Mouse (Mus musculus) myocyte (in vitro differentiated cells): ENCODE data around the gene Ssbp2. TPM values are rescaled to one million over a fixed set of nuclear protein-coding genes. Genes with fewer than 3 reads are reported as not detected.
A peak's percentile ranks its signal among the peaks of the same experiment; 100 is the strongest.

Experiments
- H3K27me3 ChIP-seq: one replicate; pipeline ENCODE4 v1.6.1; 2011; ENCODE audit not compliant: control insufficient read depth, insufficient read depth, insufficient read length
- H3K36me3 ChIP-seq: one replicate; pipeline ENCODE4 v1.6.1; 2011; ENCODE audit not compliant: control insufficient read depth, insufficient read depth
- H3K4me2 ChIP-seq: one replicate; pipeline ENCODE4 v1.6.1; 2011; ENCODE audit warnings: low read depth, control low read depth
- H3K4me3 ChIP-seq: one replicate; pipeline ENCODE4 v1.5.1; 2011; ENCODE audit warnings: mild to moderate bottlenecking, control low read depth, moderate library complexity
- H3K79me2 ChIP-seq: one replicate; pipeline ENCODE4 v1.6.1; 2011; ENCODE audit not compliant: control insufficient read depth, insufficient read depth
- H3ac ChIP-seq: one replicate; pipeline ENCODE4 v1.6.1; 2011; ENCODE audit not compliant: control insufficient read depth, insufficient read length
- CEBPB ChIP-seq: IDR thresholded peaks from 2 replicates; pipeline ENCODE4 v1.6.1; 2011; ENCODE audit warnings: mild to moderate bottlenecking, moderate library complexity; ENCODE audit not compliant: poor library complexity, insufficient read depth, severe bottlenecking
- E2F4 ChIP-seq: IDR thresholded peaks from one replicate; pipeline ENCODE4 v1.6.1; 2011; ENCODE audit warnings: mild to moderate bottlenecking, control low read depth, moderate library complexity; ENCODE audit not compliant: insufficient read depth
- MAX ChIP-seq: IDR thresholded peaks from one replicate; pipeline ENCODE4 v1.6.1; 2011; ENCODE audit warnings: low read depth, mild to moderate bottlenecking, control low read depth
- MYOD1 ChIP-seq, 3 experiments: IDR thresholded peaks; one replicate each; pipeline ENCODE4 v1.6.1; 2011; ENCODE audit warnings: control low read depth in 2 of 3, low read depth in 2 of 3, mild to moderate bottlenecking in 2 of 3, moderate library complexity in 1 of 3; ENCODE audit not compliant: insufficient read length in 2 of 3, control insufficient read depth in 1 of 3
- MYOG ChIP-seq, 3 experiments: IDR thresholded peaks; one replicate each; pipeline ENCODE4 v1.6.1; 2011; ENCODE audit warnings: control low read depth in 2 of 3, low read depth in 2 of 3, mild to moderate bottlenecking in 2 of 3; ENCODE audit not compliant: insufficient read length in 2 of 3, control insufficient read depth in 1 of 3, insufficient read depth in 1 of 3
- POLR2A ChIP-seq: IDR thresholded peaks from one replicate; pipeline ENCODE4 v1.6.1; 2011; ENCODE audit warnings: low read depth, mild to moderate bottlenecking, control low read depth, moderate library complexity; ENCODE audit not compliant: insufficient read length
- POLR2AphosphoS2 ChIP-seq: IDR thresholded peaks from one replicate; pipeline ENCODE4 v1.6.1; 2011; ENCODE audit warnings: low read depth, control low read depth; ENCODE audit not compliant: insufficient read length
- REST ChIP-seq: IDR thresholded peaks from one replicate; pipeline ENCODE4 v1.6.1; 2011; ENCODE audit warnings: mild to moderate bottlenecking, control low read depth, moderate library complexity; ENCODE audit not compliant: insufficient read depth, insufficient read length
- SRF ChIP-seq: IDR thresholded peaks from one replicate; pipeline ENCODE4 v1.6.1; 2011; ENCODE audit warnings: low read depth; ENCODE audit not compliant: control insufficient read depth, insufficient read length
- TCF12 ChIP-seq: IDR thresholded peaks from one replicate; pipeline ENCODE4 v1.6.1; 2011; ENCODE audit warnings: mild to moderate bottlenecking, control low read depth; ENCODE audit not compliant: poor library complexity, insufficient read depth, severe bottlenecking
- TCF3 ChIP-seq: IDR thresholded peaks from one replicate; pipeline ENCODE4 v1.6.1; 2011; ENCODE audit warnings: low read depth, control low read depth; ENCODE audit not compliant: insufficient read length
- USF1 ChIP-seq: IDR thresholded peaks from one replicate; pipeline ENCODE4 v1.6.1; 2011; ENCODE audit warnings: low read depth, mild to moderate bottlenecking, control low read depth, moderate library complexity
- polyA plus RNA-seq: library from polyadenylated mRNA; unstranded; fragments of >200 nt; fragmentation: generic; extraction: Trizol; gene quantifications from one replicate; pipeline ENCODE4 v1.2.1, GENCODE M21; 2012; ENCODE audit warnings: missing spikeins

The Ssbp2 gene
- polyA plus RNA-seq, 1 experiment = 52.1 TPM

- TF ChIP-seq MAX (no peak), TCF3 (no peak), MYOG (IDR thresholded peaks at IDR 0.05; ENCODE audit: control insufficient read depth in 1 of 3, insufficient read depth in 1 of 3, insufficient read length in 2 of 3, low read depth in 2 of 3) (no peak), SRF (no peak), REST (no peak), POLR2A (no peak), TCF12 (no peak), E2F4 (no peak), USF1 (no peak), POLR2AphosphoS2 (no peak), MYOD1 (IDR thresholded peaks at IDR 0.05; ENCODE audit: control insufficient read depth in 1 of 3, insufficient read length in 2 of 3, low read depth in 2 of 3) (no peak), CEBPB (no peak)
- no peak overlapping the region for H3ac ChIP-seq
- no peak overlapping the region for H3K4me2 ChIP-seq
- H3K4me3 ChIP-seq = no peak overlapping the region
- no peaks in the 10 kb centered on the region for H3K27me3 ChIP-seq
- peaks cover 8% of the 10 kb centered on the region for H3K36me3 ChIP-seq
- H3K79me2 ChIP-seq = peaks cover 3% of the 10 kb centered on the region
These were observed 104.7 kb downstream of the Ssbp2 start for GRCm38 (mm10) chr13:91564755-91565154.

GRCm38 (mm10) chr13:91581504-91581903 lies 121.4 kb downstream of the Ssbp2 start:
- no peak overlapping the region for H3ac ChIP-seq
- peak overlapping the region; percentile 57 for H3K4me2 ChIP-seq
- H3K27me3 ChIP-seq = no peaks in the 10 kb centered on the region
- no peaks in the 10 kb centered on the region for H3K79me2 ChIP-seq
- H3K4me3 ChIP-seq = no peak overlapping the region
- no peak for TF ChIP-seq TCF3
- no peak for TF ChIP-seq SRF
- TF ChIP-seq REST = no peak
- no peak for TF ChIP-seq MAX
- H3K36me3 ChIP-seq = no peaks in the 10 kb centered on the region

- TF ChIP-seq MAX (no peak), USF1 (no peak), POLR2A (no peak), TCF12 (no peak), POLR2AphosphoS2 (no peak), SRF (no peak), MYOD1 (IDR thresholded peaks at IDR 0.05; ENCODE audit: control insufficient read depth in 1 of 3, insufficient read length in 2 of 3, low read depth in 2 of 3) (no peak), E2F4 (no peak), MYOG (IDR thresholded peaks at IDR 0.05; ENCODE audit: control insufficient read depth in 1 of 3, insufficient read depth in 1 of 3, insufficient read length in 2 of 3, low read depth in 2 of 3) (no peak), REST (no peak), TCF3 (no peak), CEBPB (no peak)
- Histone ChIP-seq H3K4me2 (peak overlapping the region; percentile 57), H3K79me2 (no peaks in the 10 kb centered on the region), H3K36me3 (no peaks in the 10 kb centered on the region), H3K27me3 (no peaks in the 10 kb centered on the region), H3ac (no peak overlapping the region), H3K4me3 (no peak overlapping the region)
These were observed 122.1 kb downstream of the Ssbp2 start for GRCm38 (mm10) chr13:91582212-91582611.

- H3K4me3 ChIP-seq = no peak overlapping the region
- H3K36me3 ChIP-seq = no peaks in the 10 kb centered on the region
- no peak overlapping the region for H3K4me2 ChIP-seq
- TF ChIP-seq POLR2A (no peak), SRF (no peak), MYOD1 (IDR thresholded peaks at IDR 0.05; ENCODE audit: control insufficient read depth in 1 of 3, insufficient read length in 2 of 3, low read depth in 2 of 3) (no peak)
- no peaks in the 10 kb centered on the region for H3K79me2 ChIP-seq
- no peaks in the 10 kb centered on the region for H3K27me3 ChIP-seq
- no peak overlapping the region for H3ac ChIP-seq
These were observed 126.3 kb downstream of the Ssbp2 start for GRCm38 (mm10) chr13:91586368-91586767.

- TF ChIP-seq POLR2AphosphoS2 (no peak), MAX (no peak), E2F4 (no peak), SRF (no peak)
- H3K4me2 ChIP-seq = no peak overlapping the region
These were observed 128.4 kb downstream of the Ssbp2 start for GRCm38 (mm10) chr13:91588475-91588874.

GRCm38 (mm10) chr13:91591863-91592262 lies 131.8 kb downstream of the Ssbp2 start:
- TF ChIP-seq SRF (no peak), MAX (no peak), TCF12 (no peak), E2F4 (no peak), POLR2AphosphoS2 (no peak), USF1 (no peak), TCF3 (no peak), MYOG (IDR thresholded peaks at IDR 0.05; ENCODE audit: control insufficient read depth in 1 of 3, insufficient read depth in 1 of 3, insufficient read length in 2 of 3, low read depth in 2 of 3) (no peak), CEBPB (no peak), REST (no peak), MYOD1 (IDR thresholded peaks at IDR 0.05; ENCODE audit: control insufficient read depth in 1 of 3, insufficient read length in 2 of 3, low read depth in 2 of 3) (no peak), POLR2A (no peak)
- no peaks in the 10 kb centered on the region for H3K36me3 ChIP-seq
- H3K27me3 ChIP-seq = no peaks in the 10 kb centered on the region

More at GRCm38 (mm10) chr13:91588475-91588874, 128.4 kb downstream of the Ssbp2 start:
- Histone ChIP-seq H3K27me3 (no peaks in the 10 kb centered on the region), H3K4me3 (no peak overlapping the region), H3K36me3 (no peaks in the 10 kb centered on the region), H3K79me2 (no peaks in the 10 kb centered on the region), H3ac (no peak overlapping the region)

More at GRCm38 (mm10) chr13:91591863-91592262, 131.8 kb downstream of the Ssbp2 start:
- no peak overlapping the region for H3ac ChIP-seq
- no peak overlapping the region for H3K4me2 ChIP-seq
- H3K79me2 ChIP-seq = no peaks in the 10 kb centered on the region
- H3K4me3 ChIP-seq = no peak overlapping the region
